Mouse (Mus musculus) E14TG2a.4 (cell line): ENCODE measurements around the gene Jarid2.

Source experiments
- CTCF ChIP-seq: conservative IDR thresholded peaks from 2 replicates; pipeline ENCODE4 v1.5.1; 2014; ENCODE audit warnings: low read length
- NANOG ChIP-seq: IDR thresholded peaks from 2 replicates; pipeline ENCODE4 v1.6.1; 2014; ENCODE audit warnings: borderline replicate concordance, low read length, mixed read lengths
- POU5F1 ChIP-seq: IDR thresholded peaks from 2 replicates; pipeline ENCODE4 v1.6.1; 2014; ENCODE audit warnings: low read length, borderline replicate concordance

- no peak for TF ChIP-seq CTCF
- no peak for TF ChIP-seq NANOG
- TF ChIP-seq POU5F1: no peak
These were observed 81.7 kb downstream of the Jarid2 start for GRCm38 (mm10) chr13:44811021-44811420.
